Mouse (Mus musculus) MEL (cell line): Measurements from ENCODE around the gene Zfp777. TPM values are rescaled to one million over a fixed set of nuclear protein-coding genes. Genes with fewer than 3 reads are reported as not detected.

Experiments used
- DNase-seq: peaks from one replicate; pipeline ENCODE4 v3.0.0; 2011; ENCODE audit warnings: low read depth, low spot score
- H3K27ac ChIP-seq: 2 replicates; pipeline ENCODE4 v1.5.1; 2012; ENCODE audit warnings: low read depth, mild to moderate bottlenecking, control low read depth, low read length, moderate library complexity; ENCODE audit not compliant: control insufficient read depth
- H3K27me3 ChIP-seq, 2 experiments: fragments of 150-350 bp in 1 of 2; sonication (generic) in 1 of 2; 2 replicates each; pipeline ENCODE4 v1.6.1; 2012; ENCODE audit warnings: low read length in 2 of 2, mild to moderate bottlenecking in 2 of 2, improper control_type of control experiment in 1 of 2, moderate library complexity in 1 of 2; ENCODE audit not compliant: insufficient read depth in 2 of 2, control insufficient read depth in 1 of 2
- H3K36me3 ChIP-seq, 2 experiments: 2 replicates each; pipeline ENCODE4 v1.6.1; 2012 to 2014; ENCODE audit warnings: low read length in 2 of 2, improper control_type of control experiment in 1 of 2, inconsistent platforms in 1 of 2, mild to moderate bottlenecking in 1 of 2; ENCODE audit not compliant: insufficient read depth in 2 of 2, control insufficient read depth in 1 of 2
- H3K4me1 ChIP-seq, 2 experiments: fragments of 150-350 bp in 1 of 2; sonication (generic) in 1 of 2; 2 replicates each; pipeline ENCODE4 v1.6.1; 2012; ENCODE audit warnings: low read length in 2 of 2, improper control_type of control experiment in 1 of 2, mild to moderate bottlenecking in 1 of 2; ENCODE audit not compliant: insufficient read depth in 2 of 2, control insufficient read depth in 1 of 2
- H3K4me3 ChIP-seq, 2 experiments: fragments of 150-350 bp in 1 of 2; sonication (generic) in 1 of 2; 2 replicates each; pipeline ENCODE4 v1.5.1; 2012; ENCODE audit warnings: low read depth in 2 of 2, low read length in 2 of 2, mild to moderate bottlenecking in 2 of 2, moderate library complexity in 2 of 2, control low read depth in 1 of 2, improper control_type of control experiment in 1 of 2; ENCODE audit not compliant: control insufficient read depth in 1 of 2, insufficient read depth in 1 of 2
- H3K79me2 ChIP-seq: 2 replicates; pipeline ENCODE4 v1.6.1; 2012; ENCODE audit warnings: mild to moderate bottlenecking, low read length, moderate library complexity; ENCODE audit not compliant: control insufficient read depth, poor library complexity, insufficient read depth
- H3K9ac ChIP-seq: 2 replicates; pipeline ENCODE4 v1.6.1; 2012; ENCODE audit warnings: low read depth, mild to moderate bottlenecking, control low read depth, low read length, moderate library complexity; ENCODE audit not compliant: control insufficient read depth, poor library complexity, severe bottlenecking
- H3K9me3 ChIP-seq: fragments of 150-350 bp; sonication (generic); replicated peaks from 2 replicates; pipeline ENCODE4 v1.6.1; 2012; ENCODE audit warnings: mild to moderate bottlenecking, low read length, improper control_type of control experiment, moderate library complexity; ENCODE audit not compliant: insufficient read depth
- CTCF ChIP-seq, 3 experiments: IDR thresholded peaks in 2 of 3; conservative IDR thresholded peaks in 1 of 3; 2 replicates each; pipeline ENCODE4 v1.5.1; 2011 to 2012; ENCODE audit warnings: low read length in 3 of 3, low read depth in 2 of 3, mild to moderate bottlenecking in 2 of 3, improper control_type of control experiment in 1 of 3, inconsistent platforms in 1 of 3, mixed read lengths in 1 of 3, moderate library complexity in 1 of 3; ENCODE audit not compliant: control insufficient read depth in 1 of 3, insufficient read depth in 1 of 3, poor library complexity in 1 of 3, severe bottlenecking in 1 of 3
- EP300 ChIP-seq, 2 experiments: IDR thresholded peaks; 2 replicates each; pipeline ENCODE4 v1.6.1; 2011; ENCODE audit warnings: improper control_type of control experiment in 2 of 2, low read length in 2 of 2, low read depth in 1 of 2, mild to moderate bottlenecking in 1 of 2
- ETS1 ChIP-seq: IDR thresholded peaks from 2 replicates; pipeline ENCODE4 v1.6.1; 2012; ENCODE audit warnings: low read depth, mild to moderate bottlenecking, inconsistent platforms, low read length, improper control_type of control experiment, moderate library complexity
- GABPA ChIP-seq: IDR thresholded peaks from 2 replicates; pipeline ENCODE4 v1.6.1; 2012; ENCODE audit warnings: low read depth, mild to moderate bottlenecking, inconsistent platforms, low read length, improper control_type of control experiment, moderate library complexity
- GATA1 ChIP-seq: IDR thresholded peaks from 2 replicates; pipeline ENCODE4 v1.6.1; 2011; ENCODE audit warnings: low read depth, low read length, improper control_type of control experiment
- HCFC1 ChIP-seq: IDR thresholded peaks from 2 replicates; pipeline ENCODE4 v1.6.1; 2012; ENCODE audit warnings: low read depth, mild to moderate bottlenecking, inconsistent platforms, low read length, improper control_type of control experiment, moderate library complexity
- JUND ChIP-seq: IDR thresholded peaks from 2 replicates; pipeline ENCODE4 v1.6.1; 2011; ENCODE audit warnings: low read depth, mild to moderate bottlenecking, improper control_type of control experiment, low read length
- MAFK ChIP-seq: IDR thresholded peaks from 2 replicates; pipeline ENCODE4 v1.6.1; 2011; ENCODE audit warnings: low read depth, mild to moderate bottlenecking, low read length, improper control_type of control experiment, borderline replicate concordance
- MAZ ChIP-seq: IDR thresholded peaks from 2 replicates; pipeline ENCODE4 v1.6.1; 2012; ENCODE audit warnings: low read depth, mild to moderate bottlenecking, inconsistent platforms, low read length, improper control_type of control experiment
- MEF2A ChIP-seq: IDR thresholded peaks from 2 replicates; pipeline ENCODE4 v1.6.1; 2014; ENCODE audit warnings: low read depth, mild to moderate bottlenecking, inconsistent platforms, low read length, improper control_type of control experiment; ENCODE audit not compliant: poor library complexity, insufficient replicate concordance, severe bottlenecking; ENCODE audit errors: extremely low read depth
- MXI1 ChIP-seq: IDR thresholded peaks from 2 replicates; pipeline ENCODE4 v1.6.1; 2011; ENCODE audit warnings: mild to moderate bottlenecking, low read depth, low read length, improper control_type of control experiment
- MYB ChIP-seq: IDR thresholded peaks from 2 replicates; pipeline ENCODE4 v1.6.1; 2011; ENCODE audit warnings: mild to moderate bottlenecking, low read depth, low read length, improper control_type of control experiment
- MYC ChIP-seq: IDR thresholded peaks from 2 replicates; pipeline ENCODE4 v1.6.1; 2011; ENCODE audit warnings: low read depth, mild to moderate bottlenecking, low read length, improper control_type of control experiment, moderate library complexity
- NRF1 ChIP-seq: IDR thresholded peaks from 2 replicates; pipeline ENCODE4 v1.6.1; 2014; ENCODE audit warnings: low read depth, mild to moderate bottlenecking, inconsistent platforms, low read length, improper control_type of control experiment, moderate library complexity; ENCODE audit not compliant: poor library complexity, insufficient read depth, severe bottlenecking
- RCOR1 ChIP-seq: IDR thresholded peaks from 2 replicates; pipeline ENCODE4 v1.6.1; 2012; ENCODE audit warnings: low read depth, mild to moderate bottlenecking, inconsistent platforms, low read length, improper control_type of control experiment
- TAL1 ChIP-seq: IDR thresholded peaks from 2 replicates; pipeline ENCODE4 v1.6.1; 2012; ENCODE audit warnings: mild to moderate bottlenecking, inconsistent platforms, low read length, moderate library complexity, mixed read lengths
- TCF12 ChIP-seq: IDR thresholded peaks from 2 replicates; pipeline ENCODE4 v1.6.1; 2014; ENCODE audit warnings: low read depth, mild to moderate bottlenecking, inconsistent platforms, low read length, improper control_type of control experiment, moderate library complexity
- USF1 ChIP-seq: IDR thresholded peaks from 2 replicates; pipeline ENCODE4 v1.6.1; 2014; ENCODE audit warnings: low read depth, mild to moderate bottlenecking, inconsistent platforms, low read length, improper control_type of control experiment, moderate library complexity
- ZMIZ1 ChIP-seq: IDR thresholded peaks from 2 replicates; pipeline ENCODE4 v1.6.1; 2012; ENCODE audit warnings: low read depth, mild to moderate bottlenecking, inconsistent platforms, low read length, improper control_type of control experiment, moderate library complexity
- polyA plus RNA-seq, 2 experiments: library from polyadenylated mRNA; stranded (reverse) in 1 of 2; unstranded in 1 of 2; fragments of >175 nt in 1 of 2; fragments of >200 nt in 1 of 2; gene quantifications; 2 replicates each; pipeline versions ENCODE4 v1.2.1 to v1.2.4; 2012; ENCODE audit warnings: low replicate concordance in 2 of 2, low read depth in 1 of 2; ENCODE audit not compliant: insufficient read length in 2 of 2, insufficient read depth in 1 of 2, missing spikeins in 1 of 2
- total RNA-seq: library from RNA; depleted of rRNA; stranded (reverse); fragments of 300-350 nt; gene quantifications from 2 replicates; pipeline ENCODE4 v1.2.3, GENCODE M21; 2012

Zfp777 gene
- total and polyA plus RNA-seq, 3 experiments, result 20.4 to 32.4 TPM; not detected in 1

- Histone ChIP-seq H3K36me3 (peaks cover 0 to 23% of the 10 kb centered on the region in 2 experiments; a peak in 2 of 4 replicates), H3K9ac (no peak overlapping the region), H3K4me3 (no peak overlapping the region), H3K9me3 (no peaks in the 10 kb centered on the region), H3K27ac (no peak overlapping the region), H3K4me1 (no peaks in the 10 kb centered on the region; a peak in 1 of 4 replicates), H3K27me3 (no peaks in the 10 kb centered on the region), H3K79me2 (no peaks in the 10 kb centered on the region)
- TF ChIP-seq MEF2A (no peak), MAFK (no peak), EP300 (IDR thresholded peaks at IDR 0.05; ENCODE audit: low read depth in 1 of 2, low read length in 2 of 2) (no peak), CTCF (IDR thresholded peaks at IDR 0.05 in 2 of 3, conservative IDR thresholded peaks at IDR 0.05 in 1 of 3; ENCODE audit: control insufficient read depth in 1 of 3, insufficient read depth in 1 of 3, low read depth in 2 of 3, low read length in 3 of 3, poor library complexity in 1 of 3, severe bottlenecking in 1 of 3) (no peak), JUND (no peak), ZMIZ1 (no peak), GATA1 (no peak), USF1 (no peak), TAL1 (no peak), MYC (no peak), ETS1 (no peak), MXI1 (no peak), GABPA (no peak), MYB (no peak), TCF12 (no peak), NRF1 (no peak), HCFC1 (no peak)
- DNase-seq, result no peak
Observed at GRCm38 (mm10) chr6:48073316-48073715, 24.6 kb upstream of the Zfp777 start.

DNA sequence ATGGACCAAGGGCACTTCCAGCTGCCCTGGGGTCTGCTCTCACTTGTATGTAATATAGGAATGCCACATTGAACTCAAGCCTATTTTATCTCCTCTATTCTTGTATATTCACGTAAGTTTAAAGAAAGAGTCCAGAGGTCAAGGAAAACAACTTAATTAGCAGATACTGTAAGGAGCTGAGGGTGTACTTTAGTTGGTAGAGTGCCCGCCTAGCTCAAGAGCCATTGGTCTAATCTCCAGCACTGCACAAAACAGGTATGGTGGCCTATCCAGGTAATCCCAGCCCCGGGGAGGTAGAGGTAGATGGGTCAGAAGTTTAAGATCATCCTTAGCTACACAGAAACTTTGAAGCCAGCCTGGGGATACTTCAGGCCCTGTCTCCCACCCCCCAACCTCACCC, 18.8 kb upstream of the Zfp777 start:
- Histone ChIP-seq H3K27ac (no peak overlapping the region), H3K9ac (no peak overlapping the region), H3K9me3 (no peaks in the 10 kb centered on the region), H3K27me3 (no peaks in the 10 kb centered on the region), H3K79me2 (no peaks in the 10 kb centered on the region), H3K4me3 (no peak overlapping the region), H3K36me3 (peaks cover 0 to 9% of the 10 kb centered on the region in 2 experiments; a peak in 2 of 4 replicates), H3K4me1 (peaks cover 0 to 1% of the 10 kb centered on the region in 2 experiments; a peak in 2 of 4 replicates)
- DNase-seq, result no peak
- TF ChIP-seq MYC (no peak), EP300 (IDR thresholded peaks at IDR 0.05; ENCODE audit: low read depth in 1 of 2, low read length in 2 of 2) (no peak), MAZ (no peak), RCOR1 (no peak)
